Mouse (Mus musculus): ENCODE results near the gene Gm20388.
A peak's percentile ranks its signal among the peaks of the same experiment; 100 is the strongest.

DNA sequence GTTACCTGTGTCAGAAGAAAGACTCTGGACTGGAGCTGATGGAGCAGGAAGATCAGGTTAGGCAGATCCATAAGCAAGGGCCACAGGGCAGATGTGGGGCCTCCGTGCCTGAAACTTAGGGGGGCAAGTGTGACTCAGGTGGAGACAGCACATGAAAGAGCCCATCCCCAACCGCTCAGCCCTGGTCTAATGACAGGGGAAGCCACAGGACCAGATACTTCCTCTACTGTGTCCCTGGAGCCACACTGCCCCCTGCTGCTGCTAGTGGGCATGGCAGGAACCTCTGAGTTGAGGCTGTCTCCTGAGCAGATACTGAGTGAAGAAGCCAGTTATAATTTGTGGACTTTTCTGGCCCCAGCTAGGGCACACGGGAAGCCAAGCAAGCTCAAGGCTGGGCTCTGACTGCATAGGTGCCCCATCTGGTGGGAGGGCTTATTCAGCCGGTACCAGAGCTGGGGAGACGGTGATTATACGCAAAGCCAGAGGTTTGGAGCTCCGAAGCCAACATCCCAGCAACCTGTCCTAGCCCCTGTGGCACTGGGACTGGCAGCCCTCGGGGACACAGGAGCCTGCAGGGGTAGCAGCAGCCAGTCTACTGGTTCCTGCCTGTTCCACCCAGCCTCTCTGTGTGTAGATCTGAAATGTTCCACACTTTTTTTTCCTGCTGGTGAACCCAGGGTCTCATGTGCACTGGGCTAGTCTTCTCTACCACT is 2919.9 kb downstream of the Gm20388 start:
- peak; percentile 99; the same call in 1 of the 2 replicates for TF ChIP-seq CTCF (conservative IDR thresholded peaks at IDR 0.05; ENCODE audit: insufficient read depth, insufficient read length, low read depth, low read length)
- no peak for TF ChIP-seq POLR2A (IDR thresholded peaks at IDR 0.05; ENCODE audit: low read depth, low read length)

All from kidney, adult 2 months (tissue).